Mouse (Mus musculus) MEL (cell line): ENCODE results near the gene Hist1h3h. TPM values are rescaled to one million over a fixed set of nuclear protein-coding genes. Genes with fewer than 3 reads are reported as not detected.

ENCODE experiments used
- DNase-seq: peaks from one replicate; pipeline ENCODE4 v3.0.0; 2011; ENCODE audit warnings: low read depth, low spot score
- H3K27ac ChIP-seq: 2 replicates; pipeline ENCODE4 v1.5.1; 2012; ENCODE audit warnings: low read depth, mild to moderate bottlenecking, control low read depth, low read length, moderate library complexity; ENCODE audit not compliant: control insufficient read depth
- H3K27me3 ChIP-seq, 2 experiments: fragments of 150-350 bp in 1 of 2; sonication (generic) in 1 of 2; 2 replicates each; pipeline ENCODE4 v1.6.1; 2012; ENCODE audit warnings: low read length in 2 of 2, mild to moderate bottlenecking in 2 of 2, improper control_type of control experiment in 1 of 2, moderate library complexity in 1 of 2; ENCODE audit not compliant: insufficient read depth in 2 of 2, control insufficient read depth in 1 of 2
- H3K36me3 ChIP-seq, 2 experiments: 2 replicates each; pipeline ENCODE4 v1.6.1; 2012 to 2014; ENCODE audit warnings: low read length in 2 of 2, improper control_type of control experiment in 1 of 2, inconsistent platforms in 1 of 2, mild to moderate bottlenecking in 1 of 2; ENCODE audit not compliant: insufficient read depth in 2 of 2, control insufficient read depth in 1 of 2
- H3K4me1 ChIP-seq, 2 experiments: fragments of 150-350 bp in 1 of 2; sonication (generic) in 1 of 2; 2 replicates each; pipeline ENCODE4 v1.6.1; 2012; ENCODE audit warnings: low read length in 2 of 2, improper control_type of control experiment in 1 of 2, mild to moderate bottlenecking in 1 of 2; ENCODE audit not compliant: insufficient read depth in 2 of 2, control insufficient read depth in 1 of 2
- H3K4me3 ChIP-seq, 2 experiments: fragments of 150-350 bp in 1 of 2; sonication (generic) in 1 of 2; 2 replicates each; pipeline ENCODE4 v1.5.1; 2012; ENCODE audit warnings: low read depth in 2 of 2, low read length in 2 of 2, mild to moderate bottlenecking in 2 of 2, moderate library complexity in 2 of 2, control low read depth in 1 of 2, improper control_type of control experiment in 1 of 2; ENCODE audit not compliant: control insufficient read depth in 1 of 2, insufficient read depth in 1 of 2
- H3K79me2 ChIP-seq: 2 replicates; pipeline ENCODE4 v1.6.1; 2012; ENCODE audit warnings: mild to moderate bottlenecking, low read length, moderate library complexity; ENCODE audit not compliant: control insufficient read depth, poor library complexity, insufficient read depth
- H3K9ac ChIP-seq: 2 replicates; pipeline ENCODE4 v1.6.1; 2012; ENCODE audit warnings: low read depth, mild to moderate bottlenecking, control low read depth, low read length, moderate library complexity; ENCODE audit not compliant: control insufficient read depth, poor library complexity, severe bottlenecking
- H3K9me3 ChIP-seq: fragments of 150-350 bp; sonication (generic); replicated peaks from 2 replicates; pipeline ENCODE4 v1.6.1; 2012; ENCODE audit warnings: mild to moderate bottlenecking, low read length, improper control_type of control experiment, moderate library complexity; ENCODE audit not compliant: insufficient read depth
- CTCF ChIP-seq, 3 experiments: IDR thresholded peaks in 2 of 3; conservative IDR thresholded peaks in 1 of 3; 2 replicates each; pipeline ENCODE4 v1.5.1; 2011 to 2012; ENCODE audit warnings: low read length in 3 of 3, low read depth in 2 of 3, mild to moderate bottlenecking in 2 of 3, improper control_type of control experiment in 1 of 3, inconsistent platforms in 1 of 3, mixed read lengths in 1 of 3, moderate library complexity in 1 of 3; ENCODE audit not compliant: control insufficient read depth in 1 of 3, insufficient read depth in 1 of 3, poor library complexity in 1 of 3, severe bottlenecking in 1 of 3
- E2F4 ChIP-seq: IDR thresholded peaks from 2 replicates; pipeline ENCODE4 v1.6.1; 2011; ENCODE audit warnings: low read depth, low read length, improper control_type of control experiment, borderline replicate concordance
- EP300 ChIP-seq, 2 experiments: IDR thresholded peaks; 2 replicates each; pipeline ENCODE4 v1.6.1; 2011; ENCODE audit warnings: improper control_type of control experiment in 2 of 2, low read length in 2 of 2, low read depth in 1 of 2, mild to moderate bottlenecking in 1 of 2
- ETS1 ChIP-seq: IDR thresholded peaks from 2 replicates; pipeline ENCODE4 v1.6.1; 2012; ENCODE audit warnings: low read depth, mild to moderate bottlenecking, inconsistent platforms, low read length, improper control_type of control experiment, moderate library complexity
- GATA1 ChIP-seq: IDR thresholded peaks from 2 replicates; pipeline ENCODE4 v1.6.1; 2011; ENCODE audit warnings: low read depth, low read length, improper control_type of control experiment
- HCFC1 ChIP-seq: IDR thresholded peaks from 2 replicates; pipeline ENCODE4 v1.6.1; 2012; ENCODE audit warnings: low read depth, mild to moderate bottlenecking, inconsistent platforms, low read length, improper control_type of control experiment, moderate library complexity
- KAT2A ChIP-seq: conservative IDR thresholded peaks from 2 replicates; pipeline ENCODE4 v1.6.1; 2012; ENCODE audit warnings: low read depth, low read length, improper control_type of control experiment, inconsistent platforms
- MAX ChIP-seq: IDR thresholded peaks from 2 replicates; pipeline ENCODE4 v1.6.1; 2011; ENCODE audit warnings: low read length, improper control_type of control experiment
- MYC ChIP-seq: IDR thresholded peaks from 2 replicates; pipeline ENCODE4 v1.6.1; 2011; ENCODE audit warnings: low read depth, mild to moderate bottlenecking, low read length, improper control_type of control experiment, moderate library complexity
- POLR2A ChIP-seq, 2 experiments: IDR thresholded peaks; 2 replicates each; pipeline ENCODE4 v1.6.1; 2011 to 2012; ENCODE audit warnings: low read length in 2 of 2, mild to moderate bottlenecking in 2 of 2, control low read depth in 1 of 2, improper control_type of control experiment in 1 of 2, low read depth in 1 of 2, moderate library complexity in 1 of 2; ENCODE audit not compliant: control insufficient read depth in 1 of 2, insufficient read depth in 1 of 2, poor library complexity in 1 of 2
- POLR2AphosphoS2 ChIP-seq: IDR thresholded peaks from 2 replicates; pipeline ENCODE4 v1.6.1; 2011; ENCODE audit warnings: low read length, improper control_type of control experiment
- POLR2AphosphoS5 ChIP-seq: IDR thresholded peaks from 2 replicates; pipeline ENCODE4 v1.6.1; 2012; ENCODE audit warnings: low read depth, borderline replicate concordance, mild to moderate bottlenecking, inconsistent platforms, low read length, moderate library complexity, mixed read lengths
- TAL1 ChIP-seq: IDR thresholded peaks from 2 replicates; pipeline ENCODE4 v1.6.1; 2012; ENCODE audit warnings: mild to moderate bottlenecking, inconsistent platforms, low read length, moderate library complexity, mixed read lengths
- TBP ChIP-seq: IDR thresholded peaks from 2 replicates; pipeline ENCODE4 v1.8.0; 2011; ENCODE audit warnings: low read depth, low read length, improper control_type of control experiment
- ZC3H11A ChIP-seq: IDR thresholded peaks from 2 replicates; pipeline ENCODE4 v1.6.1; 2012; ENCODE audit warnings: low read depth, mild to moderate bottlenecking, inconsistent platforms, low read length, improper control_type of control experiment
- polyA plus RNA-seq, 2 experiments: library from polyadenylated mRNA; stranded (reverse) in 1 of 2; unstranded in 1 of 2; fragments of >175 nt in 1 of 2; fragments of >200 nt in 1 of 2; gene quantifications; 2 replicates each; pipeline versions ENCODE4 v1.2.1 to v1.2.4; 2012; ENCODE audit warnings: low replicate concordance in 2 of 2, low read depth in 1 of 2; ENCODE audit not compliant: insufficient read length in 2 of 2, insufficient read depth in 1 of 2, missing spikeins in 1 of 2
- total RNA-seq: library from RNA; depleted of rRNA; stranded (reverse); fragments of 300-350 nt; gene quantifications from 2 replicates; pipeline ENCODE4 v1.2.3, GENCODE M21; 2012

Hist1h3h gene
- total and polyA plus RNA-seq, 3 experiments: 18.4 to 3,336 TPM; not detected in 1

- Histone ChIP-seq H3K27ac (no peak overlapping the region), H3K9me3 (no peaks in the 10 kb centered on the region), H3K4me3 (peak overlapping the region; percentile 44 to 64), H3K27me3 (no peaks in the 10 kb centered on the region), H3K9ac (no peak overlapping the region), H3K79me2 (no peaks in the 10 kb centered on the region; the same call in 1 of the 2 replicates), H3K36me3 (peaks cover 0 to 16% of the 10 kb centered on the region in 2 experiments; a peak in 2 of 4 replicates), H3K4me1 (peaks cover 0 to 7% of the 10 kb centered on the region in 2 experiments; a peak in 2 of 4 replicates)
- TF ChIP-seq MYC: no peak
- no peak for TF ChIP-seq POLR2AphosphoS2
- peak; percentile 83 for TF ChIP-seq GATA1
- TF ChIP-seq TAL1: peak; percentile 61
- TF ChIP-seq ZC3H11A: no peak
- peak; percentile 72 for DNase-seq
These were observed 5.8 kb upstream of the Hist1h3h start for GRCm38 (mm10) chr13:21711698-21712097.

DNA sequence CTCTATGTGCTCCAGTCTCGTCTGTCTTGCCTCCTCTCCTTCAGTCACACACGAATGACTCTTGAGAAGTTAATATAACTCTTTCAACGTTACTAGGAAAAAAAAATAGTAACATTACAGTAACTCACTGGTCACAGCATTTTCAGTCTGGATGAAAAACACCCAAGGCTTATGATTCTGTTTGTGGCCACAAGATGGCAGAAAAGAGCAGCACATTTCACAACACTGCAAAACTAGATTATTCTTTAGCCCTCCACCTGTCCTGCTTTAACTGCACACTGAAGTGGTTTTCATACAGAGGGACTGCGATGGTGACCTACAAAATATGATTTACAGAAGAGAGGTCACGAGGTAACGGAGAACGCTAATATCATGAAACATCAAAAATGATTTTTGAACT, 2.7 kb upstream of the Hist1h3h start:
- DNase-seq: peak; percentile 89
- Histone ChIP-seq H3K9ac (peak overlapping the region; percentile 47), H3K9me3 (no peaks in the 10 kb centered on the region), H3K4me1 (peaks cover 0 to 5% of the 10 kb centered on the region in 2 experiments; a peak in 1 of 4 replicates), H3K4me3 (peak overlapping the region; percentile 17 to 30), H3K79me2 (no peaks in the 10 kb centered on the region; the same call in 1 of the 2 replicates), H3K27ac (peak overlapping the region; percentile 91), H3K27me3 (no peaks in the 10 kb centered on the region), H3K36me3 (peaks cover 0 to 12% of the 10 kb centered on the region in 2 experiments; a peak in 2 of 4 replicates)
- TF ChIP-seq KAT2A (no peak), POLR2AphosphoS2 (no peak), GATA1 (0 out of 2 replicates have a peak, but pooled peaks have one; percentile 16), MAX (no peak), TBP (peak; percentile 70; the same call in 1 of the 2 replicates), CTCF (IDR thresholded peaks at IDR 0.05 in 2 of 3, conservative IDR thresholded peaks at IDR 0.05 in 1 of 3; ENCODE audit: control insufficient read depth in 1 of 3, insufficient read depth in 1 of 3, low read depth in 2 of 3, low read length in 3 of 3, poor library complexity in 1 of 3, severe bottlenecking in 1 of 3) (peak in 2 of 3 experiments; percentile 28 to 82; a peak in 3 of 6 replicates)

DNA sequence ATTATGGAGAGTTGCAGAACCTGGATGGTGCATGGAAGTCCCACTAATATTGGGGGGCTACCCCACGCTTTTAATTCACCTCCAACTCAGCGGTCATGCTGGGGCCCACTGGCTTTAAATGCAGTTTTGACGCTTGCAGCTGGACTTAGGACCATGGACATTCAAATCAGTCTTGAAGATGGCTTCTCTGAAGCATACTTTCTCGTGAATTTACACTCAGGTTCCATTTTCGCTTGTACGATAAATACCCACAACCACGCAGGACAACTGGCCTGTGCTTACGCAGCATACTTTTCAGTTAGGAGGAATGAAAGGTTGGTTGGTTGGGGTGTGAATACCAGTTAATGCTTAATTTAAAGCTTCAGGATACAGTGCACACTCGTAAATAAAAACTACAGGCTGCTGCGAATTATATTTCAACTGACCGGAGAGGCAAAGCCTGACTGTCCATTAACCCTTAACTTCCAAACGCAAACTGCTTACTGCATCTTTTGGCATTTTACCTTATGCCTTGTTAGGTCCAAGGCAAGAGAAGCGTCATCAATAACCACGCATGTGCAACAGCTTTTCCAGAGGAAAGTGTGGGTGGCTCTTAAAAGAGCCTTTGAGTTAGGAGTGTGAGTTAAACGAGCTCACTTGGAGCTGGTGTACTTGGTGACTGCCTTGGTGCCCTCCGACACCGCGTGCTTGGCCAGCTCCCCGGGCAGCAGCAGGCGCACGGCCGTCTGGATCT, 2.2 kb upstream of the Hist1h3h start:
- DNase-seq: peak; percentile 87
- H3K9ac ChIP-seq: peak overlapping the region; percentile 43
- TF ChIP-seq POLR2A (IDR thresholded peaks at IDR 0.05; ENCODE audit: control insufficient read depth in 1 of 2, insufficient read depth in 1 of 2, low read depth in 1 of 2, low read length in 2 of 2, poor library complexity in 1 of 2): peak; percentile 90 to 96; a peak in 3 of 4 replicates
- TF ChIP-seq EP300 (IDR thresholded peaks at IDR 0.05; ENCODE audit: low read depth in 1 of 2, low read length in 2 of 2): no peak
- TF ChIP-seq MAX: no peak
- TF ChIP-seq TBP: 0 out of 2 replicates have a peak, but pooled peaks have one; percentile 39
- TF ChIP-seq MYC: no peak
- no peak for TF ChIP-seq E2F4
- TF ChIP-seq POLR2AphosphoS5: peak; percentile 93; the same call in 1 of the 2 replicates
- no peak for TF ChIP-seq ETS1
- no peak for TF ChIP-seq HCFC1
- no peak for TF ChIP-seq GATA1
- TF ChIP-seq, all 39 proteins: peak for 3
- H3K9me3 ChIP-seq: no peaks in the 10 kb centered on the region
- H3K79me2 ChIP-seq: no peaks in the 10 kb centered on the region; the same call in 1 of the 2 replicates
- H3K4me3 ChIP-seq: peak overlapping the region; percentile 17 to 30
- H3K27me3 ChIP-seq: no peaks in the 10 kb centered on the region
- peak overlapping the region; percentile 91 for H3K27ac ChIP-seq
- peaks cover 0 to 18% of the 10 kb centered on the region in 2 experiments; a peak in 2 of 4 replicates for H3K36me3 ChIP-seq
- H3K4me1 ChIP-seq: peaks cover 0 to 7% of the 10 kb centered on the region in 2 experiments; a peak in 1 of 4 replicates
